Mouse (Mus musculus): ENCODE results near the gene Btbd16. TPM values are rescaled to one million over a fixed set of nuclear protein-coding genes. Genes with fewer than 3 reads are reported as not detected.

The Btbd16 gene
- polyA plus RNA-seq (2015; fragmentation: Nextera tagmentation; extraction: Ambion mirVana), result 0.04 and 0.06 TPM in 2 replicates

- no peak within 1 kb of the TSS for H3K4me3 ChIP-seq
- no peak within 1 kb of the TSS for H3K4me2 ChIP-seq
- H3K27me3 ChIP-seq, result no peaks in the 10 kb centered on the region
- WGBS, result 66% methylated on average over 9 of the region's 9 CpGs
- H3K36me3 ChIP-seq, result no peaks in the 10 kb centered on the region
- no peak within 1 kb of the TSS for H3K27ac ChIP-seq
- no peak for ATAC-seq (ENCODE audit: insufficient number of reproducible peaks, low FRiP score, low TSS enrichment, low read depth)
- H3K9ac ChIP-seq, result no peak within 1 kb of the TSS
- 0 out of 2 replicates have a peak, but pooled peaks cover 2% of the 10 kb centered on the region for H3K4me1 ChIP-seq
- no peaks in the 10 kb centered on the region for H3K9me3 ChIP-seq
Observed at GRCm38 (mm10) chr7:130773914-130774630, at the start of gene Btbd16. TSS of gene Btbd16 (plus strand) at chr7:130774069.

DNA sequence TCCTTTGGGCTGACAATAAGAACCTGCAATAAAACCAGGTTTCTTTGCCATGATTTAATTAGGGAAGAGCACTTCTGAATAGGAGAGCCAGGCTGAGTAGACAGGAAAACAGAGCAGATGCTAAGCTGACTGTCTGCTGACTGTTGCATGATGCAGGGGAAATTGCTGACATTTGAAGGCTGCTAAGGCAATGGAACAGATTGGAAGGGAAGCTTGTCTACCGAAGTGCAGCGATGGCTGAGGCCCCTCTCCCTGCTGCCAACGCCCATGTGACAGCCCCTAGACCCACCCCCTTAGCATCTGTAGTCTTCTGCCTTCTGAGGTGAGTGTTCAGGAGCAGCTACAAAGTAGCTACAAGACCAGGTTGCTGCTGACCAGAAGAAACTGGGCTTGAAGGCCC lies 47.7 kb upstream of the Btbd16 start:
- Histone ChIP-seq H3K27ac (no peak overlapping the region), H3K4me3 (no peak overlapping the region), H3K4me2 (no peak overlapping the region), H3K36me3 (peaks cover 41% of the 10 kb centered on the region), H3K4me1 (0 out of 2 replicates have a peak, but pooled peaks cover 2% of the 10 kb centered on the region), H3K9me3 (no peaks in the 10 kb centered on the region), H3K9ac (no peak overlapping the region), H3K27me3 (no peaks in the 10 kb centered on the region)
- no peak for ATAC-seq (ENCODE audit: insufficient number of reproducible peaks, low FRiP score, low TSS enrichment, low read depth)
- WGBS, result 76% methylated on average over 3 of the region's 3 CpGs

DNA sequence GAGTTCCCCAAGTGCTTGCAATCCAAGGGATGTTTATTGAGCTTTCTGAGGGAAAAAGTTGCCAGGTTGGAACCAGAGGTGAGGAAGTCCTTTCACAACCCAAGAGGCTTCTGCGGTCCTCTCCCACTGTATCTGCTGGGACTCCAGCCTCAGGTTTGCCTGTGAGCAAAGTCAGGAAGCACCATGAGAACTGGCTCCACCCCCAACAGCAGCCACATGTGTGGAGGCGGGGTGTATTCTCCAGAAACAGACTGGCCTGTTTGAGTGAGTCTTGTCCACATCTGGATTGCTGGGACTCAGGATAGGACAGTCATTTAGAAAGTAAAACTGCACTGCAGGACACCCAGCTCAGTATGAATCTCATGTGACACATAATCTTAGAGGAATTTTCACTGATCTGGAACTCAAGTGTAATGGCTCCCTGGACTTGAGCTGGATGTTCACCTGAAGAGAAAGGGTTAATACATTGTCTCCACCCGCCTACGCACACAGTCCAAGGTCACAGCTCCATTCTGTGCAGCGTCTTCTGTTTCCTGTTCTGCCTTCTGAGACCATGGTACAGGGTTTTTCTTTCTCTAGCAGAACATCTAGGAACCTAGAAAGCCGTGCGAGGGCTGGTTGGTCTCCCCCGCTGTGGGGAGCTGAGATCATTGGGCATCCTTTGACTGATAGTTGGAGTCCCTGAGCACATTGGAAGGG lies 47.0 kb upstream of the Btbd16 start:
- no peak overlapping the region for H3K9ac ChIP-seq
- 0 out of 2 replicates have a peak, but pooled peaks have one; percentile 31 for ATAC-seq (ENCODE audit: insufficient number of reproducible peaks, low FRiP score, low TSS enrichment, low read depth)
- H3K36me3 ChIP-seq, result peaks cover 41% of the 10 kb centered on the region
- H3K4me3 ChIP-seq, result no peak overlapping the region
- 0 out of 2 replicates have a peak overlapping the region, but pooled peaks have one; percentile 22 for H3K27ac ChIP-seq
- H3K27me3 ChIP-seq, result no peaks in the 10 kb centered on the region
- no peaks in the 10 kb centered on the region for H3K9me3 ChIP-seq
- 58% methylated on average over 8 of the region's 8 CpGs for WGBS
- H3K4me2 ChIP-seq, result no peak overlapping the region
- H3K4me1 ChIP-seq, result 0 out of 2 replicates have a peak, but pooled peaks cover 3% of the 10 kb centered on the region

DNA sequence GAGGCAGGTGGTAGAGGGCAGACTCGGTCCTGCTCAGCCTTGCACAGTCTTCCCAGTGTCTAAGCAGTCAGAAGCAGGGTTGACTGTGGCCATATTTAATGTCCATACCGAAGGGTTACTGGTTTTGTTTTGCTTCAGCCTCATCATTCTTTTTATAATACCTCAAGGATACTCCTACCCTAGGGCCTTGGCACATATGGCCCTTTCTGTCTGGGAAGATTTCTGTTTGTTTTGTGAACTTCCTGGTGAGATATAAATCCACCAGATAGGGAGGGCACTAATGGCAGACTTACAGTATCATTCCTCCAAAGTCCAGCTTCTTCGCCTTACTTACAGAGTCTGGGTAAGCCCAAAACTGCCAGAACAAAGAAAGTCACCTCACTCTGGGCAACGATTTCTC lies 46.3 kb upstream of the Btbd16 start:
- Histone ChIP-seq H3K4me3 (no peak overlapping the region), H3K9me3 (no peaks in the 10 kb centered on the region), H3K27me3 (no peaks in the 10 kb centered on the region), H3K4me2 (no peak overlapping the region), H3K27ac (0 out of 2 replicates have a peak overlapping the region, but pooled peaks have one; percentile 22), H3K4me1 (0 out of 2 replicates have a peak, but pooled peaks cover 3% of the 10 kb centered on the region), H3K9ac (no peak overlapping the region), H3K36me3 (peaks cover 41% of the 10 kb centered on the region)
- 92% methylated on average over 4 of the region's 4 CpGs for WGBS
- no peak for ATAC-seq (ENCODE audit: insufficient number of reproducible peaks, low FRiP score, low TSS enrichment, low read depth)

GRCm38 (mm10) chr7:130731792-130732191 lies 42.1 kb upstream of the Btbd16 start:
- Histone ChIP-seq H3K27ac (no peak overlapping the region), H3K36me3 (peaks cover 60% of the 10 kb centered on the region), H3K27me3 (no peaks in the 10 kb centered on the region), H3K4me3 (no peak overlapping the region), H3K9ac (no peak overlapping the region), H3K4me2 (no peak overlapping the region), H3K4me1 (0 out of 2 replicates have a peak, but pooled peaks cover 3% of the 10 kb centered on the region), H3K9me3 (no peaks in the 10 kb centered on the region)
- ATAC-seq (ENCODE audit: insufficient number of reproducible peaks, low FRiP score, low TSS enrichment, low read depth), result no peak
- WGBS, result 53% methylated on average over 7 of the region's 7 CpGs

DNA sequence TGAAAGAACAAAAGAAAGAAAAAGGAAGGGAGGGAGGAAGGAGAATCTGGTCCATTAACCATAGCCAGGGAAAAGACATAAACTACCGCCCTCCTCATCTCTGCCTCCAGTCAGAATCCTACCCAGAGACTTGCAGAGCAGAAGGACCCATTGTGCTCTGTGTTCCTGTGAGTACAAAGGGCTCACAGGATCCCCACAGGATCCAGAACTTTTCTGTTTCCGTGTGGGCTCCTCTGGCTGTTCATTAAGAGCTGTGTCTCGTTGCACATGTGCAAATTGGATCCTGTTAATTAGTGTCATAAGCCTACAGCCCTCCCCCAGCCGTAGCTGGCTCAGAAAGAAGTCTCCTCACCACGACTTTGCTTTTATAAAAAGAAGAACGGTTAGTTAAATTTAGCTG lies 41.0 kb upstream of the Btbd16 start:
- H3K27ac ChIP-seq, result no peak overlapping the region
- H3K9me3 ChIP-seq, result no peaks in the 10 kb centered on the region
- no peak for ATAC-seq (ENCODE audit: insufficient number of reproducible peaks, low FRiP score, low TSS enrichment, low read depth)
- H3K27me3 ChIP-seq, result no peaks in the 10 kb centered on the region
- no peak overlapping the region for H3K4me3 ChIP-seq
- H3K9ac ChIP-seq, result no peak overlapping the region
- H3K36me3 ChIP-seq, result peaks cover 70% of the 10 kb centered on the region
- 53% methylated on average over 6 of the region's 6 CpGs for WGBS
- H3K4me2 ChIP-seq, result no peak overlapping the region
- H3K4me1 ChIP-seq, result 0 out of 2 replicates have a peak, but pooled peaks cover 3% of the 10 kb centered on the region

DNA sequence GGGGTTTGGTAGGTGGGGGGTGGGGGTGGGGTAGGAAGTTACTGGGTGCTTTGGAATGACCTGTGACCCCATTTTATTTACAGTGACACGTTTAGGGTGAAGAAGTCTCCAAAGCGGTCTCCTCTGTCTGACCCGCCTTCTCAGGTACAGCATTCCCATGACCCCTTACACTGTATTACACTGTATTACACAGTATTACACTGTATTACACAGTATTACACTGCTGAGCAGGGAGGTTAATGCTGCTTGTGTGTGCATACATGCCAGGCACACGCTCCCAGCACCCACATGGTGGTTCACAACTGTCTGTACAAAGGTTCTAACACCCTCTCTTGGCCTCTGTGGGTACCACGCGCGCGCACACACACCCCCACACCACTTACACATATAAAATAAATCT lies 40.4 kb upstream of the Btbd16 start:
- Histone ChIP-seq H3K27me3 (no peaks in the 10 kb centered on the region), H3K9ac (no peak overlapping the region), H3K27ac (no peak overlapping the region), H3K36me3 (peaks cover 70% of the 10 kb centered on the region), H3K4me3 (no peak overlapping the region), H3K9me3 (no peaks in the 10 kb centered on the region), H3K4me1 (0 out of 2 replicates have a peak, but pooled peaks cover 3% of the 10 kb centered on the region), H3K4me2 (no peak overlapping the region)
- 92% methylated on average over 8 of the region's 8 CpGs for WGBS
- no peak for ATAC-seq (ENCODE audit: insufficient number of reproducible peaks, low FRiP score, low TSS enrichment, low read depth)

GRCm38 (mm10) chr7:130734195-130734787 lies 39.6 kb upstream of the Btbd16 start:
- H3K27ac ChIP-seq, result no peak overlapping the region
- no peak overlapping the region for H3K9ac ChIP-seq
- H3K36me3 ChIP-seq, result peaks cover 68% of the 10 kb centered on the region
- H3K4me3 ChIP-seq, result no peak overlapping the region
- WGBS, result 94% methylated on average over 2 of the region's 2 CpGs
- no peak for ATAC-seq (ENCODE audit: insufficient number of reproducible peaks, low FRiP score, low TSS enrichment, low read depth)
- 0 out of 2 replicates have a peak, but pooled peaks cover 3% of the 10 kb centered on the region for H3K4me1 ChIP-seq
- no peak overlapping the region for H3K4me2 ChIP-seq
- no peaks in the 10 kb centered on the region for H3K9me3 ChIP-seq
- H3K27me3 ChIP-seq, result no peaks in the 10 kb centered on the region

DNA sequence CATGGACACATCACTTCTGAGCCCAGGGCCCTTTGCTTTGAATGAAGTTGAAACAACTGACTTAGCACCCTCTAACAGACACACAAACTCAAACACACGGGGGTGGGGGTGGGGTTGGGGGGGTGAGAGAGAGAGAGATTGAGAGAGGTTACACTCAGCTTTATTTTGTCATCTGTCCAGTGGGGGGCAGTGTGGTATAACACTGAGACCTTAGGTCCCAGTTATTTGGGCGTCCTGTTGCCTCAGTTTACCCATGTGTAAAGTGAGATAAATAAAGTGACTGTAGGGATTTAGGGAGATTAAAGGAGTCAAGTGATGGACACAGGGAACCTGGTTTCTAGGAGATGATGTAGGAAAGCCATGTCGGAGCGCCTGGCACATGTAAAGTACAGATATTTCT lies 32.8 kb upstream of the Btbd16 start:
- ATAC-seq (ENCODE audit: insufficient number of reproducible peaks, low FRiP score, low TSS enrichment, low read depth), result no peak
- no peak overlapping the region for H3K4me2 ChIP-seq
- no peak overlapping the region for H3K9ac ChIP-seq
- H3K4me1 ChIP-seq, result peaks cover 3% of the 10 kb centered on the region; the same call in 1 of the 2 replicates
- H3K27me3 ChIP-seq, result no peaks in the 10 kb centered on the region
- H3K4me3 ChIP-seq, result no peak overlapping the region
- 84% methylated on average over 4 of the region's 4 CpGs for WGBS
- H3K9me3 ChIP-seq, result no peaks in the 10 kb centered on the region
- H3K27ac ChIP-seq, result no peak overlapping the region
- peaks cover 84% of the 10 kb centered on the region for H3K36me3 ChIP-seq

GRCm38 (mm10) chr7:130743239-130744025 lies 30.4 kb upstream of the Btbd16 start:
- Histone ChIP-seq H3K4me1 (peaks cover 3% of the 10 kb centered on the region; the same call in 1 of the 2 replicates), H3K9ac (no peak overlapping the region), H3K4me2 (no peak overlapping the region), H3K4me3 (no peak overlapping the region), H3K27ac (no peak overlapping the region), H3K9me3 (no peaks in the 10 kb centered on the region), H3K36me3 (peaks cover 87% of the 10 kb centered on the region), H3K27me3 (no peaks in the 10 kb centered on the region)
- WGBS, result 56% methylated on average over 9 of the region's 9 CpGs
- ATAC-seq (ENCODE audit: insufficient number of reproducible peaks, low FRiP score, low TSS enrichment, low read depth), result no peak

DNA sequence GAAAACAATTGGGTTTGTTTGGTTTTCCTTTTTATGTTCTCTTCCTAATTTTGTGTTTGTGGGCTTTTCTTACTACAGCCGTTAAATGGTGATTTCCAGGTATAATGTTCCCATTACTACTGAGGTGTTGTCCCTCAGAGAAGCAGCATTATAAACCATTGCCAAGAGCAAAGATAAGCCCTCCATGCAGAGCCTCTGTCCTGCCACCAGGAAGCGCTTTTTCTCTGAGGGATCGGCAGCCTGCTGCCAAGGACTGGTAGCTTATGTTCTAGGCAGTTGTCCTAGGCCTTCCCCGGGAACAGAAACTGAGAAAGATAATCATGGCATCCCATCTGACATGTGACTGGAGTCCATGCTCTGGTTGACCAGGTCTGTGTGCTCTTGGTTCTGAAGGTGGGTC lies 24.7 kb upstream of the Btbd16 start:
- Histone ChIP-seq H3K36me3 (peaks cover 79% of the 10 kb centered on the region), H3K9me3 (no peaks in the 10 kb centered on the region), H3K27ac (no peak overlapping the region), H3K4me2 (no peak overlapping the region), H3K4me3 (no peak overlapping the region), H3K9ac (no peak overlapping the region), H3K4me1 (no peaks in the 10 kb centered on the region), H3K27me3 (no peaks in the 10 kb centered on the region)
- 89% methylated on average over 4 of the region's 4 CpGs for WGBS
- ATAC-seq (ENCODE audit: insufficient number of reproducible peaks, low FRiP score, low TSS enrichment, low read depth), result no peak
